Mouse (Mus musculus) testis, adult 10 weeks (tissue): ENCODE results near the gene Klra17. TPM values are rescaled to one million over a fixed set of nuclear protein-coding genes. Genes with fewer than 3 reads are reported as not detected.

Source experiments
- polyA plus RNA-seq: library from polyadenylated mRNA; stranded (reverse); fragments of 350-450 nt; fragmentation: Illumina TruSeq; extraction: RNeasy Lipid Tissue Mini Kit (QIAGEN cat#74804); gene quantifications from one replicate; pipeline ENCODE4 v1.2.3, GENCODE M21; 2014; ENCODE audit warnings: low read depth, low replicate concordance

The Klra17 gene
- not detected for polyA plus RNA-seq

DNA sequence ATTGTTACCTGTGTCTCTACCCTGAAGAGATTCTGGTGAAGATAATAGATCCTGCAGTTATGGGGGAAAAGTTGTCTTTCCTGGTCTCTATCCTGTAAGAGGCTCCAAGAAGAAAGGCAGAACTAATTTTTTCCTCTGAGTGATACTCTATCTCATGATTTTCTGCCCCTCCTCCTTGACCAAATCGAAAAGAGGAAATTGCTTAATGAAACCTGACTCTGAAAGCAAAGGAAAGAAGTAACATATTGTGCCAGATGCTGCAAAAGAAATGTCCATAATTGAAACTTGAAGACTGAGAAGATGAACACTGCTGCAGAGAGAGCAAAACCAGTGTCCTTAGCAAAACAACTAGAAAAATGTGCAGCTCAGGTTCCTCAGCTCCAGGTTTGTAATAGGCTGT lies at the start of gene Klra17:
Gene Klra17 (minus strand): TSS at position 124 of the 400 bp plus-strand sequence.

DNA sequence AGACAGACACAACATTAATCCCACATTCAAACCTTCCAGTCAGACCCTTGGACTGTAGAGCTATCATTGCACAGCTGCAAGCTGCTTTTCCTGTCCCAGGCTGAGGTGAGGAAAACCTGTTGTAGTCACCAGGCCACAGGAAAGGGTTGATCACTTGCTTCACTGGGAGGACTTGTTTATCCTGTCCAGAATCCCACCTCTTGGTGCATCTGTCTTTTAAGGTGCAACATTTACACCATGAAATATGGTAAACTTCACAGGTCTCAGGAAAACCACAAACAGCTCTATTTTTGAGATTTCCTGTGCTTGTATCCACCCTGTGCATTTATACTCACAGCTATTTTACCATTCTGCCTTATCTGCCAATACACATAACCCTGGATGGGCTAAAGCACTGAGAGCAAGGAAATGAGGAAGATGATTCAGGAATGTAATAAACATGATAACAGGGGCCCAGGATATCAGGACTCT lies 41.0 kb upstream of the Klra17 start, which contains the start of gene Klra5:
Gene Klra5 (minus strand): TSS at position 175 of the 471 bp plus-strand sequence.

DNA sequence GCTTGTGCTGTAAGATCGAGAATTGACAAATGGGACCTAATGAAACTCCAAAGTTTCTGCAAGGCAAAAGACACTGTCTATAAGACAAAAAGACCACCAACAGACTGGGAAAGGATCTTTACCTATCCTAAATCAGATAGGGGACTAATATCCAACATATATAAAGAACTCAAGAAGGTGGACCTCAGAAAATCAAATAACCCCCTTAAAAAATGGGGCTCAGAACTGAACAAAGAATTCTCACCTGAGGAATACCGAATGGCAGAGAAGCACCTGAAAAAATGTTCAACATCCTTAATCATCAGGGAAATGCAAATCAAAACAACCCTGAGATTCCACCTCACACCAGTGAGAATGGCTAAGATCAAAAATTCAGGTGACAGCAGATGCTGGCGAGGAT lies 14.1 kb downstream of the Klra17 start, which contains the start of gene Gm17631:
Gene Gm17631 (plus strand): TSS at position 301 of the 400 bp plus-strand sequence.

DNA sequence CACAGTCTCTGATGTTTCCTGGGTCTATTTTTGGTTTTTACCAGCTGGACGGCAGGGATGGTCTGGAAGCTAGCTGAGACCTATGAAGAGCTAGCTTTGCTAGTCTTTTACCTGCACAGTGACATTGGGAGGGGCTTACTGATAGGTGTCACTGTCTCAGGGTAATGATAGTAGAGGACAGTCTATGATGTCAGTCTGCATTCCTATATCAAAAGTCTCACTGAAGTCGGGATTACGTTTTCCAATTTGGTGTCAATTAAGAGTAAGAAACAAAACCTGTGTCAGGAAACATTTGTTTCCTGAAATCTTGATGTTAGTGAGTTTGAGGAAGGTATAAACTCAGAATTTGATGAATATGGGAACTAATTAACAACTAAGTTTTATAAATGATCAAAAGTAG lies 92.3 kb downstream of the Klra17 start, which contains the start of gene Gm156:
Gene Gm156 (minus strand): TSS at position 101 of the 400 bp plus-strand sequence.

Other genes starting within 250 kb of the Klra17 start
- gene Klrc3, start 233.3 kb downstream of the Klra17 start, polyA plus RNA-seq = not detected
- not detected for gene Klrc2, start 216.0 kb downstream of the Klra17 start, polyA plus RNA-seq
- gene Klrc1, start 197.7 kb downstream of the Klra17 start, polyA plus RNA-seq = not detected
- not detected for gene Klri1, start 159.5 kb downstream of the Klra17 start, polyA plus RNA-seq
- not detected for gene Klri2, start 136.2 kb downstream of the Klra17 start, polyA plus RNA-seq
- not detected for gene Gm156, start 92.4 kb downstream of the Klra17 start, polyA plus RNA-seq
- not detected for gene Gm17631, start 14.0 kb downstream of the Klra17 start, polyA plus RNA-seq
- gene Klra5, start 41.0 kb upstream of the Klra17 start, polyA plus RNA-seq = not detected
- not detected for gene Klra6, start 150.3 kb upstream of the Klra17 start, polyA plus RNA-seq
- 0.22 TPM for gene Klra4, start 190.6 kb upstream of the Klra17 start, polyA plus RNA-seq